Mouse (Mus musculus) cortical plate, adult 2 months (tissue): ENCODE results near the gene Anapc7. TPM values are rescaled to one million over a fixed set of nuclear protein-coding genes. Genes with fewer than 3 reads are reported as not detected.

Source experiments
- H3K27ac ChIP-seq: fragments of 200-500 bp; 2 replicates; pipeline ENCODE4 v1.5.1; 2012; ENCODE audit warnings: low read length, control low read depth, inconsistent platforms; ENCODE audit not compliant: insufficient read depth
- H3K4me1 ChIP-seq: fragments of 200-500 bp; 2 replicates; pipeline ENCODE4 v1.6.1; 2011; ENCODE audit warnings: low read length; ENCODE audit not compliant: control insufficient read depth, insufficient read depth
- H3K4me3 ChIP-seq: fragments of 200-500 bp; 2 replicates; pipeline ENCODE4 v1.5.1; 2011; ENCODE audit warnings: mild to moderate bottlenecking, low read length, control low read depth; ENCODE audit not compliant: insufficient read depth
- CTCF ChIP-seq: fragments of 200-500 bp; IDR thresholded peaks from 2 replicates; pipeline ENCODE4 v1.5.1; 2011; ENCODE audit warnings: mild to moderate bottlenecking, control low read depth, low read length; ENCODE audit not compliant: insufficient read depth; ENCODE audit errors: extremely low read depth
- POLR2A ChIP-seq: fragments of 200-500 bp; IDR thresholded peaks from 2 replicates; pipeline ENCODE4 v1.6.1; 2011; ENCODE audit warnings: mild to moderate bottlenecking, low read length, control low read depth; ENCODE audit not compliant: insufficient read depth; ENCODE audit errors: extremely low read depth
- polyA plus RNA-seq: library from polyadenylated mRNA; depleted of rRNA; stranded (reverse); fragments of >200 nt; gene quantifications from 2 replicates; pipeline ENCODE4 v1.2.3, GENCODE M21; 2012; rRNA removed

Anapc7 gene
- polyA plus RNA-seq, 1 experiment = 34.1 TPM

DNA sequence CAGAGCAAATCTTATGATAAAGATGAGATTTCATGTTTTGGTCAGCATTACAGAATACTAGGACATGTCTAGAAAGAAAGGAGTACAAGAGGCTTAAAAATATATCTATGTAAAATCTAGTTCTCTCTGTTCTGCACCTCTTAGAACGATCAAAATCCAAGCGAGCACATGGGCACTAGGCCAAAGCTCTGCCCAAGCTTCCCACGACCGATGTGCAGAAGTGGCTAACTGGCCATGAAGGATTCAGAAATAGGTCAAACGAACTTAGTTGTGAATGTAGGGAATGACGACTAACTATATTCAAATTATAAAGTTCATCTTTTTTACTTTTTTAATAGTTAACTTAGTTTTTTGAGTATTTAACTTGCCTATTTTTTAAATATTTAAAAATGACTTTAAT is 66.3 kb downstream of the Anapc7 start:
- H3K27ac ChIP-seq = no peak overlapping the region
- TF ChIP-seq CTCF (no peak), POLR2A (no peak)
- H3K4me3 ChIP-seq = no peak overlapping the region
- H3K4me1 ChIP-seq = peaks cover 1% of the 10 kb centered on the region; the same call in 1 of the 2 replicates

- Histone ChIP-seq H3K27ac (no peak overlapping the region), H3K4me3 (no peak overlapping the region), H3K4me1 (peaks cover 5% of the 10 kb centered on the region; the same call in 1 of the 2 replicates)
- no peak for TF ChIP-seq POLR2A
- no peak for TF ChIP-seq CTCF
Observed at GRCm38 (mm10) chr5:122490148-122490547, 68.7 kb downstream of the Anapc7 start.

DNA sequence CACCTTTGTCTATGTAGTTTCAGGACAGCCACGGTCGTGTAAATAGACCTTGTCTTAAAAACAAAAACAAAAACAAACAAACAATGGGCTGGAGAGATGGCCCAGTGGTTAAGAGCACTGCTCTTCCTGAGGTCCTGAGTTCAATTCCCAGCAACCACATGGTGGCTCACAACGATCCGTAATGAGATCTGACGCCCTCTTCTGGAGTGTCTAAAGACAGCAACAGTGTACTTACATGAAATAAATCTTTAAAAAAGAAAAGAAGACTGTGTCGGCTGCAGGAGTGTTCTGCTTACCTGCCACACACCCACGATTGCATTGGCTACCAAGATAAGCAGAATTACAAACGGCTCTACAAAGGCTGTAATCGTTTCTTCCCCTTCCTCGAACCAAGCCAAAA is 69.9 kb downstream of the Anapc7 start:
- no peak overlapping the region for H3K4me3 ChIP-seq
- TF ChIP-seq CTCF (no peak), POLR2A (no peak)
- no peak overlapping the region for H3K27ac ChIP-seq
- peaks cover 8% of the 10 kb centered on the region for H3K4me1 ChIP-seq

DNA sequence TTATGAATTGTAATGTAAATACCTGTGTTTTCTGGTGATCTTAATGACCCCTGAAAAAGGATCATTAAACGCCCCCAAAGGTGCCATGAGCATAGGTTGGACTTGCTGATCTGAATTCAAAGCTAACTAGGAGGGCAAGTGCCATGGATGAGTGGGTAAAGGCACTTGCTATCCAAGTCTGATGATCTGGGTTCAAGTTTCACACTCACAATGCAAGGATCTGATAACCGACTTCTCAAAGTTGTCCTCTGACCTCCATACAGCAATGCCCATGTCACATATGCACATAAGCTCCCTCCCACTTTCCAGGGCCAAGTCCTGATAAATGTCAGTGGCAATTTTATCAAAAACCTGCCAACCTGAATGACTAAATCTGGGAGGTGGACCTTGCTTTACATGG is 71.5 kb downstream of the Anapc7 start:
- no peak overlapping the region for H3K27ac ChIP-seq
- TF ChIP-seq POLR2A = no peak
- no peak for TF ChIP-seq CTCF
- H3K4me1 ChIP-seq = peaks cover 12% of the 10 kb centered on the region
- H3K4me3 ChIP-seq = no peak overlapping the region

DNA sequence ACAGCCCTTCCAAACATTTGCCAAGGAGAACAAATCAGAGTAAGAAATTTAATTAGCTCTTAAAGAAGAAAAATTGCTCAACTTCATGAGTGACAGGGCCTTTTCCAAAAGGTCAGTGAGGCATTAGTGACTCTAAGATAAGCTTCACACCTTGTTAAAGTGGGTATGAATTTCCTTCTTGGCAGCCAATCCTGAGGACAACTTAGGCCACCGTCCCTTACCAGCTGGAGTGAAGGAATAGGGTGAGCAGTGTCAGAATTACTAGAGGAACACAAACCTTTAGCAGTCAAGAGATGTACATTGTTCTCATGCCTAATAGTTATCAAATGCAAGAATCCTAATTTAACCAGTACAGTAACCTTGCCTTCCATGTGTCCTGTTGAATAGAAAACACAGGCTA is 73.0 kb downstream of the Anapc7 start:
- no peak overlapping the region for H3K4me3 ChIP-seq

More for the DNA sequence above, 73.0 kb downstream of the Anapc7 start:
- Histone ChIP-seq H3K4me1 (peaks cover 12% of the 10 kb centered on the region), H3K27ac (no peak overlapping the region)
- TF ChIP-seq POLR2A (no peak), CTCF (no peak)

Other genes with a start within 250 kb of the Anapc7 start
- gene Hvcn1, start 214.9 kb upstream of the Anapc7 start, polyA plus RNA-seq = 3.6 and 3.9 TPM in 2 replicates
- 28.0 and 29.4 TPM in 2 replicates for gene Tctn1, start 157.2 kb upstream of the Anapc7 start, polyA plus RNA-seq
- gene Pptc7, start 137.3 kb upstream of the Anapc7 start, polyA plus RNA-seq = 25.0 and 27.9 TPM in 2 replicates
- 9.5 and 10.4 TPM in 2 replicates for gene Rad9b, start 67.5 kb upstream of the Anapc7 start, polyA plus RNA-seq
- 183 and 191 TPM in 2 replicates for gene Vps29, start 67.3 kb upstream of the Anapc7 start, polyA plus RNA-seq
- 28.4 and 30.4 TPM in 2 replicates for gene Gpn3, start 49.8 kb upstream of the Anapc7 start, polyA plus RNA-seq
- gene Fam216a, start 49.3 kb upstream of the Anapc7 start, polyA plus RNA-seq = 96.0 and 98.2 TPM in 2 replicates
- 294 and 320 TPM in 2 replicates for gene Arpc3, start 29.8 kb upstream of the Anapc7 start, polyA plus RNA-seq
- 354 and 358 TPM in 2 replicates for gene Atp2a2, start 80.5 kb downstream of the Anapc7 start, polyA plus RNA-seq
- gene Ift81, start 192.8 kb downstream of the Anapc7 start, polyA plus RNA-seq = 21.8 and 25.5 TPM in 2 replicates
- 18.7 and 18.9 TPM in 2 replicates for gene P2rx7, start 222.2 kb downstream of the Anapc7 start, polyA plus RNA-seq